In the genomic region with DNA sequence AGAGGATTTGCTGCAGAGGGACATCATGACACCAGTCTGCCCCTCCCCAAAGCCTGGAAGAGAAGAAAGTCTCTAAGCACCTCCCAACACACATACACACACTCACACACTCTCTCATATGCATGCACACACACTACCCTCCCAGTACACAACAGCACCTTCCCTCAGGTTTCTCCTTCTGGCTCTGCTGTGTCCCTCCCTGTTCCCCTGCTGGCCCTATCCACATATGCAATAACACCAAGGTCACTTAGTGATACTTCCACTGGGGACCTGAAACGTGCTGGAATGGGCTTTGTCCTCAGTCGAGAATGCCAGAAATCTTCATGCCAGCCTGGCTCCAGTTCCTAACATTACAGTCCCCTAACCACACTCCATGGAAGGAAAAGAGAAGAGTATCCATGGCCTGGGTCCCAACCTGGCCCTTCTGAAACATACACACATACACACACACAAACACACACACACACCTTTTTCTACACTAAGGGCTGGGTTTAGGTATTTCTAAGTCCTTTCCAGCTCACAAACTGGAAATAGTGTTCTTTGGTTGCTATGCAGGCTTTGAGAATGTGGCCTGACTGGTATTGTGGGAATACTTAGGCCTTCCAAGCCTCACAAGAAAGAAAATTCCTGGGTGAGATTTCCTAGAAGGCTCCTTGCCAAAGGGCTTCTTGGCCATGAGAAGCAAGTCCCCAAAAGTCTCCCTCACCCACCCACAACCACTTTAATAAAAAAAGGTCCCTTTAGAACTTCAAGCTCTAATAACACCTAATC, we compare ENCODE assay signal across 16 mouse cellular contexts. TPM values are rescaled to one million over a fixed set of nuclear protein-coding genes. Genes with fewer than 3 reads are reported as not detected.
DNase-seq lines count a peak whose midpoint lies in the region; ATAC-seq and TF ChIP-seq lines count a peak whose summit lies in the region.
"Had no signal": no experiment of that assay in that cellular context is flagged by ENCODE, and none has a peak within 500 bp of the region (broad histone marks: within the 10 kb centered on the region; RNA-seq: fewer than 3 reads in every experiment).

No protein-coding gene starts in this region.

- no peak for DNase-seq in hindbrain, embryonic 10.5 days (ENCODE audit: low spot score)
- no peak for DNase-seq in hindbrain, embryonic 11.5 days (ENCODE audit: low spot score)
- DNase-seq in lung, postnatal 0 days (ENCODE audit: low spot score): peak; percentile 48
- no peak for DNase-seq in lung, adult 18-20 months
- DNase-seq in kidney, adult 8-10 months: peak; percentile 15 to 45
- DNase-seq in lung, postnatal 36 days: peak; percentile 12
- DNase-seq in left cerebral cortex, adult 8-10 months (ENCODE audit: low spot score in 2 of 2): no peak
- DNase-seq: cerebellum, postnatal 25 days; heart, postnatal 36 days; spleen, adult 18-20 months had no signal

- H3K4me3 ChIP-seq in hindbrain, embryonic 10.5 days: no peak overlapping the region
- H3K4me3 ChIP-seq in hindbrain, embryonic 11.5 days (ENCODE audit: low read depth, low read length): no peak overlapping the region
- no peak overlapping the region for H3K4me3 ChIP-seq in lung, postnatal 0 days (ENCODE audit: low read depth, low read length)
- no peak overlapping the region for H3K4me3 ChIP-seq in intestine, embryonic 15.5 days (replicated peaks)
- H3K4me3 ChIP-seq: heart, embryonic 12.5 days; liver, embryonic 15.5 days; stomach, embryonic 15.5 days had no signal

- no peak overlapping the region for H3K9ac ChIP-seq in hindbrain, embryonic 11.5 days (ENCODE audit: low read depth, low read length)
- H3K9ac ChIP-seq in lung, postnatal 0 days (replicated peaks; ENCODE audit: low read depth): no peak overlapping the region
- no peak overlapping the region for H3K9ac ChIP-seq in intestine, embryonic 15.5 days
- H3K9ac ChIP-seq: heart, embryonic 12.5 days; liver, embryonic 15.5 days; stomach, embryonic 15.5 days had no signal

- no peaks in the 10 kb centered on the region for H3K27me3 ChIP-seq in hindbrain, embryonic 10.5 days (ENCODE audit: insufficient read depth, poor library complexity, severe bottlenecking)
- no peaks in the 10 kb centered on the region for H3K27me3 ChIP-seq in hindbrain, embryonic 11.5 days (ENCODE audit: control insufficient read depth, insufficient read depth, low read length)
- H3K27me3 ChIP-seq in lung, postnatal 0 days (replicated peaks; ENCODE audit: insufficient read depth, low read length): no peaks in the 10 kb centered on the region
- H3K27me3 ChIP-seq in intestine, embryonic 15.5 days (replicated peaks): no peaks in the 10 kb centered on the region
- H3K27me3 ChIP-seq: heart, embryonic 12.5 days; liver, embryonic 15.5 days; Patski; stomach, embryonic 15.5 days had no signal

- H3K36me3 ChIP-seq in hindbrain, embryonic 10.5 days: no peaks in the 10 kb centered on the region
- H3K36me3 ChIP-seq in hindbrain, embryonic 11.5 days (ENCODE audit: control insufficient read depth, insufficient read depth, low read length): no peaks in the 10 kb centered on the region
- H3K36me3 ChIP-seq in lung, postnatal 0 days (ENCODE audit: insufficient read depth, low read length): no peaks in the 10 kb centered on the region
- no peaks in the 10 kb centered on the region for H3K36me3 ChIP-seq in intestine, embryonic 15.5 days
- H3K36me3 ChIP-seq: heart, embryonic 12.5 days; liver, embryonic 15.5 days; stomach, embryonic 15.5 days had no signal

- no peak overlapping the region for H3K4me2 ChIP-seq in hindbrain, embryonic 11.5 days (replicated peaks; ENCODE audit: low read depth, low read length)
- no peak overlapping the region for H3K4me2 ChIP-seq in lung, postnatal 0 days (replicated peaks; ENCODE audit: low read depth, low read length)
- no peak overlapping the region for H3K4me2 ChIP-seq in intestine, embryonic 15.5 days (replicated peaks)
- H3K4me2 ChIP-seq: heart, embryonic 12.5 days; liver, embryonic 15.5 days; midbrain, embryonic 11.5 days; stomach, embryonic 15.5 days had no signal

- TF ChIP-seq EP300 in lung, postnatal 0 days (IDR thresholded peaks at IDR 0.05): no peak

- peak; percentile 28 for TF ChIP-seq CTCF in lung, postnatal 0 days (IDR thresholded peaks at IDR 0.05)

- H3K4me1 ChIP-seq in hindbrain, embryonic 10.5 days (replicated peaks): peaks cover 18% of the 10 kb centered on the region; the same call in 1 of the 2 replicates
- no peaks in the 10 kb centered on the region for H3K4me1 ChIP-seq in hindbrain, embryonic 11.5 days (replicated peaks; ENCODE audit: control insufficient read depth, insufficient read depth, low read length)
- H3K4me1 ChIP-seq in lung, postnatal 0 days (ENCODE audit: insufficient read depth, low read depth, low read length): no peaks in the 10 kb centered on the region; the same call in 1 of the 2 replicates
- H3K4me1 ChIP-seq in intestine, embryonic 15.5 days (replicated peaks): no peaks in the 10 kb centered on the region
- H3K4me1 ChIP-seq: liver, embryonic 15.5 days had no signal

- H3K27ac ChIP-seq in hindbrain, embryonic 10.5 days: peak overlapping the region; percentile 17
- no peak overlapping the region for H3K27ac ChIP-seq in hindbrain, embryonic 11.5 days (ENCODE audit: low read depth, low read length)
- H3K27ac ChIP-seq in lung, postnatal 0 days (ENCODE audit: low read length): peak overlapping the region; percentile 47; the same call in 1 of the 2 replicates
- H3K27ac ChIP-seq in intestine, embryonic 15.5 days: no peak overlapping the region
- H3K27ac ChIP-seq: liver, embryonic 15.5 days; stomach, embryonic 15.5 days had no signal

- WGBS in hindbrain, embryonic 10.5 days: 66% methylated on average over 2 of the region's 2 CpGs
- 57% methylated on average over 2 of the region's 2 CpGs for WGBS in hindbrain, embryonic 11.5 days
- WGBS in lung, postnatal 0 days: 38% methylated on average over 2 of the region's 2 CpGs
- WGBS in intestine, embryonic 15.5 days: 58% methylated on average over 2 of the region's 2 CpGs

- no peaks in the 10 kb centered on the region for H3K9me3 ChIP-seq in hindbrain, embryonic 10.5 days
- H3K9me3 ChIP-seq in hindbrain, embryonic 11.5 days (ENCODE audit: control insufficient read depth, low read length): no peaks in the 10 kb centered on the region
- no peaks in the 10 kb centered on the region for H3K9me3 ChIP-seq in lung, postnatal 0 days (ENCODE audit: low read length)
- no peaks in the 10 kb centered on the region for H3K9me3 ChIP-seq in intestine, embryonic 15.5 days
- H3K9me3 ChIP-seq: heart, embryonic 12.5 days; liver, embryonic 15.5 days; stomach, embryonic 15.5 days had no signal

- ATAC-seq in hindbrain, embryonic 11.5 days (ENCODE audit: low FRiP score): no peak
- ATAC-seq in lung, postnatal 0 days: peak; percentile 84
- ATAC-seq in intestine, embryonic 15.5 days: no peak; the same call in 1 of the 2 replicates
- ATAC-seq: Patski had no signal

RNA-seq across cellular contexts. Expression of gene Mycn, which starts 43.2 kb away (rescaled TPM):
- 128 and 150 TPM in 2 replicates for polyA plus RNA-seq in hindbrain, embryonic 10.5 days (2016; fragmentation: Nextera tagmentation; extraction: Ambion mirVana)
- polyA plus RNA-seq in hindbrain, embryonic 11.5 days (2014; fragmentation: Nextera tagmentation; extraction: Ambion mirVana): 81.2 and 98.1 TPM in 2 replicates
- 10.2 and 10.9 TPM in 2 replicates for polyA plus RNA-seq in lung, postnatal 0 days (2015; fragmentation: Nextera tagmentation; extraction: Ambion mirVana)
- 72.5 and 89.8 TPM in 2 replicates for polyA plus RNA-seq in intestine, embryonic 15.5 days (2015; fragmentation: Nextera tagmentation; extraction: Ambion mirVana)
- total RNA-seq in left cerebral cortex, adult 8-10 months (2022): 1 to 10 TPM; 5.4 to 7.9 (median 7.0) TPM

Comparison
In these comparisons a context has a peak if more than half of its experiments do, and no peak if none do; other contexts are left out.
1. DNase-seq: peak in lung, postnatal 0 days (single experiment), kidney, adult 8-10 months (2 of 2) and lung, postnatal 36 days (single experiment); none in hindbrain, embryonic 10.5 days (single experiment), hindbrain, embryonic 11.5 days (single experiment), lung, adult 18-20 months (0 of 2) and left cerebral cortex, adult 8-10 months (0 of 2).
2. H3K27ac ChIP-seq: peak in hindbrain, embryonic 10.5 days (single experiment) and lung, postnatal 0 days (single experiment); none in hindbrain, embryonic 11.5 days (single experiment) and intestine, embryonic 15.5 days (single experiment).